ENCODE assay signal across 9 mouse cellular contexts in the genomic region with DNA sequence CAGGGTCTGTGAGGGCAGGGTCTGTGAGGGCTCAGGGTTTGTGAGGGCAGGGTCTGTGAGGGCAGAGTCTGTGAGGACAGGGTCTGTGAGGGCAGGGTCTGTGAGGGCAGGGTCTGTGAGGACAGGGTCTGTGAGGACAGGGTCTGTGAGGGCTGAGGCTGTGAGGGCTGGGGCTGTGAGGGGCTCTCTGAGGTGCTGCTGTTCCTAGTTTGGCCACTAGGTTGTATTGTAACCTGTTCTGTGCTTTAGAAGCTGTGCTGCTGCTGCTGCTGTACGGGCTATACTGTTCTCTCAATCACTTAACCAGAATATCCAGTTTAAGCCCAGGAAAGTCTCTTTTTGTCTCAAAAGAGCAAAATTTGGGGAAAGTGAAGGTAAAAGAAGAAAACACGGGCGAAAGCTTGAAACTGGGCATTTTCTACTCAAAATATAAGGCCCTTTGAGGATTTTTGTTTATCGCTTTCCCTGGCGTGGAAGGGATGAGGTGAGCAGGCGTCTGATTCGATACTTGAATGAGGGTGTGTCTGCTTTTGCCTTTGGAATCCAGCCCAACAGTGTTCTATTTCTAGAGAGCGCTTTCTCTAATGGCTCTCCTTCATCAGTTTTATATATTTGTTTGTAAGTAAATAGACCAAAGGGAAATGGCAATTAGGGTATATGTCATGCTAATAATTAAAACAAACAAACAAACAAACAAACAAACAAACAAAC.
DNase-seq lines count a peak whose midpoint lies in the region; ATAC-seq lines count a peak whose summit lies in the region.
"Had no signal": no experiment of that assay in that cellular context is flagged by ENCODE, and none has a peak within 500 bp of the region (broad histone marks: within the 10 kb centered on the region; RNA-seq: fewer than 3 reads in every experiment).

No protein-coding gene starts in this region.

- no peak overlapping the region for H3K27ac ChIP-seq in embryonic facial prominence, embryonic 15.5 days (replicated peaks)
- H3K27ac ChIP-seq in hindbrain, embryonic 16.5 days (ENCODE audit: low read depth, low read length), result no peak overlapping the region

- no peak overlapping the region for H3K9ac ChIP-seq in embryonic facial prominence, embryonic 15.5 days
- no peak overlapping the region; the same call in 1 of the 2 replicates for H3K9ac ChIP-seq in hindbrain, embryonic 16.5 days (ENCODE audit: low read depth, low read length)

- WGBS in embryonic facial prominence, embryonic 15.5 days, result 38% methylated on average over 8 of the region's 8 CpGs
- WGBS in hindbrain, embryonic 16.5 days, result 41% methylated on average over 8 of the region's 8 CpGs

- peak overlapping the region; percentile 19; the same call in 1 of the 2 replicates for H3K4me2 ChIP-seq in embryonic facial prominence, embryonic 15.5 days (replicated peaks)
- H3K4me2 ChIP-seq in hindbrain, embryonic 16.5 days (ENCODE audit: low read length), result peak overlapping the region; percentile 43

- H3K4me3 ChIP-seq in embryonic facial prominence, embryonic 15.5 days (replicated peaks), result peak overlapping the region; percentile 10
- no peak overlapping the region for H3K4me3 ChIP-seq in hindbrain, embryonic 16.5 days (ENCODE audit: low read length)

- no peak for DNase-seq in cerebellum, adult 9-11 months
- peak; percentile 28 for DNase-seq in NIH3T3 (ENCODE audit: low read depth)
- DNase-seq in thymus, postnatal 10 days (ENCODE audit: low spot score in 2 of 2), result peak; percentile 52 to 77
- no peak for DNase-seq in natural killer cell, adult 2 months (ENCODE audit: low spot score in 2 of 2)

- H3K4me1 ChIP-seq in embryonic facial prominence, embryonic 15.5 days, result no peaks in the 10 kb centered on the region
- no peaks in the 10 kb centered on the region; the same call in 1 of the 2 replicates for H3K4me1 ChIP-seq in hindbrain, embryonic 16.5 days (ENCODE audit: control insufficient read depth, insufficient read depth, low read depth, low read length)

- no peaks in the 10 kb centered on the region for H3K27me3 ChIP-seq in embryonic facial prominence, embryonic 15.5 days
- H3K27me3 ChIP-seq in hindbrain, embryonic 16.5 days (replicated peaks; ENCODE audit: control insufficient read depth, insufficient read depth, low read length), result no peaks in the 10 kb centered on the region

- ATAC-seq in cerebellum, adult (ENCODE audit: insufficient number of reproducible peaks, low FRiP score, low TSS enrichment), result peak; percentile 81
- peak; percentile 65; the same call in 1 of the 2 replicates for ATAC-seq in embryonic facial prominence, embryonic 15.5 days (ENCODE audit: insufficient number of reproducible peaks, low FRiP score, low TSS enrichment, low read depth)
- ATAC-seq in hindbrain, embryonic 16.5 days, result peak; percentile 83
- ATAC-seq in megakaryocyte-erythroid progenitor cell, adult 5-6 weeks (replicated peaks; ENCODE audit: low FRiP score, low TSS enrichment, poor library complexity, severe bottlenecking), result peak; percentile 98

- H3K36me3 ChIP-seq in embryonic facial prominence, embryonic 15.5 days, result no peaks in the 10 kb centered on the region
- H3K36me3 ChIP-seq in hindbrain, embryonic 16.5 days (ENCODE audit: control insufficient read depth, insufficient read depth, low read length), result no peaks in the 10 kb centered on the region
- H3K36me3 ChIP-seq: G1E had no signal

- H3K9me3 ChIP-seq in embryonic facial prominence, embryonic 15.5 days (replicated peaks), result no peaks in the 10 kb centered on the region
- no peaks in the 10 kb centered on the region for H3K9me3 ChIP-seq in hindbrain, embryonic 16.5 days (ENCODE audit: control insufficient read depth, low read length)

Comparison
In these comparisons a context has a peak if more than half of its experiments do, and no peak if none do; other contexts are left out.
1. DNase-seq: peak in NIH3T3 (single experiment) and thymus, postnatal 10 days (2 of 2); none in cerebellum, adult 9-11 months (single experiment) and natural killer cell, adult 2 months (0 of 2).
2. Peak in every context shown above with its lines, with median percentiles within 50 percentile points of each other: ATAC-seq.